Mouse (Mus musculus): Measurements from ENCODE around the gene Trim67. TPM values are rescaled to one million over a fixed set of nuclear protein-coding genes. Genes with fewer than 3 reads are reported as not detected.

Gene Trim67
- total and polyA plus RNA-seq, 3 experiments, result 0.08 TPM; not detected in 2

GRCm38 (mm10) chr8:124754101-124754791 lies 38.6 kb upstream of the Trim67 start:
- Histone ChIP-seq H3K4me3 (replicated peaks in 1 of 3; ENCODE audit: low read depth in 2 of 3, low read length in 2 of 3, poor library complexity in 1 of 3) (no peak overlapping the region), H3K27ac (ENCODE audit: insufficient read depth, low read depth) (no peak overlapping the region), H3K4me2 (ENCODE audit: insufficient read depth, low read depth, poor library complexity, severe bottlenecking) (no peak overlapping the region), H3K9ac (ENCODE audit: insufficient read depth, low read depth) (no peak overlapping the region), H3K27me3 (replicated peaks) (peaks cover 9% of the 10 kb centered on the region), H3K4me1 (ENCODE audit: control insufficient read depth in 1 of 2, insufficient read depth in 2 of 2) (peaks cover 18 to 74% of the 10 kb centered on the region in 2 experiments), H3K36me3 (replicated peaks in 1 of 2; ENCODE audit: control insufficient read depth in 1 of 2, insufficient read depth in 1 of 2, low read length in 1 of 2) (peaks cover 0 to 2% of the 10 kb centered on the region in 2 experiments), H3K79me2 (replicated peaks; ENCODE audit: control insufficient read depth, extremely low read depth, insufficient read depth, poor library complexity, severe bottlenecking) (no peaks in the 10 kb centered on the region), H3K9me3 (replicated peaks; ENCODE audit: low read length) (peaks cover 4% of the 10 kb centered on the region)
- DNase-seq (ENCODE audit: extremely low read depth), result no peak
- dilution Hi-C loops (cut with MboI; ENCODE audit: extremely low pct_ligation_motif_present, extremely low pct_unique_long_range_greater_than_20kb, low sequenced_read_pairs), result no loop called here
- in situ Hi-C loops (cut with MboI; ENCODE audit: low pct_ligation_motif_present, low pct_unique_long_range_greater_than_20kb, low sequenced_read_pairs), result no loop called here
- no peak for TF ChIP-seq JUN (IDR thresholded peaks at IDR 0.05; ENCODE audit: insufficient read depth, low read depth, low read length)
- no peak for TF ChIP-seq TBP (conservative IDR thresholded peaks at IDR 0.05; ENCODE audit: low read depth, low read length)
- no peak for TF ChIP-seq TCF12 (IDR thresholded peaks at IDR 0.05; ENCODE audit: low read depth, low read length)
- no peak for TF ChIP-seq ZC3H11A (IDR thresholded peaks at IDR 0.05; ENCODE audit: low read depth, low read length)
- TF ChIP-seq SMC3 (IDR thresholded peaks at IDR 0.05; ENCODE audit: low read depth, low read length), result no peak
- no peak for TF ChIP-seq CHD1 (IDR thresholded peaks at IDR 0.05; ENCODE audit: low read depth, low read length)
- TF ChIP-seq ZMIZ1 (IDR thresholded peaks at IDR 0.05; ENCODE audit: low read depth, low read length), result no peak
- TF ChIP-seq NELFE (IDR thresholded peaks at IDR 0.05; ENCODE audit: low read depth, low read length), result no peak
- TF ChIP-seq ZNF384 (IDR thresholded peaks at IDR 0.05; ENCODE audit: low read depth, low read length), result no peak
- no peak for TF ChIP-seq CHD2 (IDR thresholded peaks at IDR 0.05; ENCODE audit: low read length)
- TF ChIP-seq MXI1 (IDR thresholded peaks at IDR 0.05; ENCODE audit: low read depth, low read length), result no peak
- TF ChIP-seq NRF1 (IDR thresholded peaks at IDR 0.05; ENCODE audit: low read depth, low read length), result no peak
- TF ChIP-seq KAT2A (IDR thresholded peaks at IDR 0.05; ENCODE audit: insufficient replicate concordance, low read length), result no peak
- no peak for TF ChIP-seq UBTF (IDR thresholded peaks at IDR 0.05; ENCODE audit: low read depth, low read length)
- no peak for TF ChIP-seq PAX5 (IDR thresholded peaks at IDR 0.05; ENCODE audit: low read length)
- TF ChIP-seq USF1 (IDR thresholded peaks at IDR 0.05; ENCODE audit: low read depth, low read length), result no peak
- no peak for TF ChIP-seq USF2 (conservative IDR thresholded peaks at IDR 0.05; ENCODE audit: low read depth, low read length)
- no peak for TF ChIP-seq POLR2A (IDR thresholded peaks at IDR 0.05; ENCODE audit: low read depth, low read length)
- no peak for TF ChIP-seq JUND (conservative IDR thresholded peaks at IDR 0.05; ENCODE audit: low read depth, low read length)

- dilution Hi-C loops (cut with MboI; ENCODE audit: extremely low pct_ligation_motif_present, extremely low pct_unique_long_range_greater_than_20kb, low sequenced_read_pairs) (no loop called here), in situ Hi-C loops (cut with MboI; ENCODE audit: low pct_ligation_motif_present, low pct_unique_long_range_greater_than_20kb, low sequenced_read_pairs) (no loop called here)
- H3K27ac ChIP-seq (ENCODE audit: insufficient read depth, low read depth), result no peak overlapping the region
- H3K4me1 ChIP-seq (ENCODE audit: control insufficient read depth in 1 of 2, insufficient read depth in 2 of 2), result peaks cover 18 to 74% of the 10 kb centered on the region in 2 experiments
- H3K36me3 ChIP-seq (replicated peaks in 1 of 2; ENCODE audit: control insufficient read depth in 1 of 2, insufficient read depth in 1 of 2, low read length in 1 of 2), result no peaks in the 10 kb centered on the region
- no peak overlapping the region for H3K4me3 ChIP-seq (replicated peaks in 1 of 3; ENCODE audit: low read depth in 2 of 3, low read length in 2 of 3, poor library complexity in 1 of 3)
- H3K9ac ChIP-seq (ENCODE audit: insufficient read depth, low read depth), result no peak overlapping the region
- H3K9me3 ChIP-seq (replicated peaks; ENCODE audit: low read length), result peaks cover 5% of the 10 kb centered on the region
- no peak for DNase-seq (ENCODE audit: extremely low read depth)
- H3K79me2 ChIP-seq (replicated peaks; ENCODE audit: control insufficient read depth, extremely low read depth, insufficient read depth, poor library complexity, severe bottlenecking), result no peaks in the 10 kb centered on the region
- peaks cover 9% of the 10 kb centered on the region for H3K27me3 ChIP-seq (replicated peaks)
- no peak for TF ChIP-seq SIN3A (IDR thresholded peaks at IDR 0.05; ENCODE audit: low read length)
- no peak for TF ChIP-seq RCOR1 (conservative IDR thresholded peaks at IDR 0.05; ENCODE audit: low read depth, low read length)
- no peak overlapping the region for H3K4me2 ChIP-seq (ENCODE audit: insufficient read depth, low read depth, poor library complexity, severe bottlenecking)
These were observed 38.1 kb upstream of the Trim67 start for GRCm38 (mm10) chr8:124754792-124755190.
